Mouse (Mus musculus) forebrain, embryonic 11.5 days (tissue): ENCODE measurements around the gene Fbxw27. TPM values are rescaled to one million over a fixed set of nuclear protein-coding genes. Genes with fewer than 3 reads are reported as not detected.
A peak's percentile ranks its signal among the peaks of the same experiment; 100 is the strongest.
"Not testable (repeated sequence)": the region's sequence is repeated elsewhere in the genome, so short reads cannot be mapped to it uniquely, and the experiment has no call there.

Experiments
- ATAC-seq: fragments of 200-750 bp; cut with Nextera tagmentation; replicated peaks from 2 replicates; pipeline ENCODE4 v1.8.0; 2017; ENCODE audit warnings: moderate TSS enrichment; ENCODE audit not compliant: low FRiP score
- DNase-seq: peaks from one replicate; pipeline ENCODE4 v3.0.0-alpha.2; 2017; ENCODE audit warnings: low spot score
- H3K27ac ChIP-seq: fragments of 300-500 bp; sonication (generic); 2 replicates; pipeline ENCODE4 v1.5.1; 2014; ENCODE audit warnings: low read depth, low read length
- H3K27me3 ChIP-seq: fragments of 300-500 bp; sonication (generic); 2 replicates; pipeline ENCODE4 v1.6.1; 2014; ENCODE audit warnings: mild to moderate bottlenecking, low read length, mixed read lengths; ENCODE audit not compliant: control insufficient read depth, insufficient read depth
- H3K36me3 ChIP-seq: fragments of 300-500 bp; sonication (generic); 2 replicates; pipeline ENCODE4 v1.6.1; 2014; ENCODE audit warnings: mild to moderate bottlenecking, low read length, moderate library complexity, mixed read lengths; ENCODE audit not compliant: control insufficient read depth, insufficient read depth
- H3K4me1 ChIP-seq: fragments of 300-500 bp; sonication (generic); replicated peaks from 2 replicates; pipeline ENCODE4 v1.6.1; 2014; ENCODE audit warnings: low read length, mixed read lengths; ENCODE audit not compliant: control insufficient read depth, insufficient read depth
- H3K4me2 ChIP-seq: fragments of 300-500 bp; sonication (generic); 2 replicates; pipeline ENCODE4 v1.6.1; 2014; ENCODE audit warnings: low read depth, mild to moderate bottlenecking, low read length, moderate library complexity, mixed read lengths; ENCODE audit not compliant: severe bottlenecking
- H3K4me3 ChIP-seq: fragments of 300-500 bp; sonication (generic); 2 replicates; pipeline ENCODE4 v1.5.1; 2014; ENCODE audit warnings: low read depth, low read length
- H3K9ac ChIP-seq: fragments of 300-500 bp; sonication (generic); 2 replicates; pipeline ENCODE4 v1.6.1; 2014; ENCODE audit warnings: low read length
- H3K9me3 ChIP-seq: fragments of 300-500 bp; sonication (generic); 2 replicates; pipeline ENCODE4 v1.6.1; 2016; ENCODE audit warnings: low read length, mixed read lengths; ENCODE audit not compliant: control insufficient read depth
- WGBS: fragments of 180-500 bp; shearing (Covaris S2); extraction: QIAGEN DNeasy Blood & Tissue Kit; methylation state at CpG from one replicate; pipeline ENCODE4 v1.1.7; 2014; 5-methylcytosine and 5-hydroxymethylcytosine counted together
- polyA plus RNA-seq: library from polyadenylated mRNA; unstranded; fragments of >200 nt; fragmentation: Nextera tagmentation; extraction: Ambion mirVana; gene quantifications from 2 replicates; pipeline ENCODE4 v1.2.1, GENCODE M21; 2014

The Fbxw27 gene
- not detected in 2 replicates for polyA plus RNA-seq

DNA sequence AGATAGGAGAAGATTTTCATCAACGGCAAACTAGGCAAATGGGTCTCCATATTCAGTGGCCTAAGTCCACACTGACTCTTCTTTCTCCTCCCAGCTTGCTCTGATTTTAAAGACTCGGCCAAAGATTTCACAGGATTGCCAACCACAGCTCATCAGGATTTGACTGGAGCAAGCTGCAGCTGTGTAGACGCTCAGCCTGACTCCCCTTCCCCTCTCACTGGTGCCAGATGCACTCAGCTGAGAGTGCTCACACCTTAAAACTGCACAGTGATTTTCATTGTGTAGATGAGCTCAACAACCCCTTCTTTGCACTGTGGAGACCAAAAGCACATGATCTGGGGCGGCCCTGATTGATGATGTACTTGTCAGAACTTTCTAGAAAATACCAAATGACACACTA is at the start of gene Fbxw27:
TSS of gene Fbxw27 (minus strand) at position 101 of the 400 bp plus-strand sequence.
- H3K4me3 ChIP-seq, H3K9me3 ChIP-seq, H3K9ac ChIP-seq, H3K36me3 ChIP-seq, H3K4me2 ChIP-seq, H3K4me1 ChIP-seq, DNase-seq, ATAC-seq, H3K27me3 ChIP-seq, H3K27ac ChIP-seq: not testable (repeated sequence)
- WGBS, result 74% methylated on average over 4 of the region's 4 CpGs

- H3K36me3 ChIP-seq, result peaks cover 3% of the 10 kb centered on the region; the same call in 1 of the 2 replicates
Observed at GRCm38 (mm10) chr9:109833088-109833412, 42.6 kb upstream of the Fbxw27 start.

DNA sequence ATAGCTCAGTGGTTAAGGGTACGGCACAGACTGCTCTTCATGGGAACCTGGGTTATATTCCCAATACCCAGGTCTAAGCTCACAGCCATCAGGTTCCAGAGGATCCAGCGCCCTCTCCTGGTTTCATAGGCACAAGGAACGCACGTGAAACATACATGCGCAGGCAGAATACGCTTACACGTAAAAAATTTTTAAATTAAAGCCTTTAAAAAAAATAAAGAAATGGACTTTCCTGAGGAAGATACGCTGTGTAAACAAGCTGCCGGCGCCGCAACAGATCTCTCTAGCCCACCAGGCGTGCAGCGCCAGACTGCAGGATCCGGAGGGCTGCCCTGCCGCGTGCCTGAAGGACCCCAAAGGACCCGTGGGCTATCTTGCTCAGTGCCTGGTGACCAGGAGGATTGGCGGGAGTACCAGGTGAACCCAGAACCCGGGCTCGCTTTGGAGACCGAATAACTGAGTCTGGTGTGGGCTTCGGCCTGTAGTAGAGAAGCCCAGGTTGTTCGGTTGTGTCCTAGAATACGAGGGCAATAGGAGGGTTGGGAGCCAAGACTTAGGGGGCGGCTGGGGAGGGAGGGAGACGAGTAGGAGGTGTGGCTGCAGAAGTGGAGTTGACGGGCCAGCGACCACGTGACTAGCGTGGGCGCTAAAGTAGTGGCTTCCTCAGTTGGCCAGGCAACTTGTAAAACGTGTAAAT is 42.1 kb upstream of the Fbxw27 start, which contains the start of gene Nme6:
TSS of gene Nme6 (plus strand) at position 359 of the 697 bp plus-strand sequence.
- peak within 1 kb of the TSS; percentile 73 for H3K4me2 ChIP-seq
- peak; percentile 93 for DNase-seq
- H3K27ac ChIP-seq, result no peak within 1 kb of the TSS
- peaks cover 3% of the 10 kb centered on the region; the same call in 1 of the 2 replicates for H3K36me3 ChIP-seq
- under 1% methylated on average over 32 of the region's 32 CpGs for WGBS
- H3K9ac ChIP-seq, result peak within 1 kb of the TSS; percentile 79
- H3K9me3 ChIP-seq, result no peaks in the 10 kb centered on the region
- 0 out of 2 replicates have a peak, but pooled peaks cover 3% of the 10 kb centered on the region for H3K4me1 ChIP-seq
- ATAC-seq, result peak; percentile 98
- no peaks in the 10 kb centered on the region for H3K27me3 ChIP-seq
- H3K4me3 ChIP-seq, result peak within 1 kb of the TSS; percentile 57

More at GRCm38 (mm10) chr9:109833088-109833412, 42.6 kb upstream of the Fbxw27 start:
- Histone ChIP-seq H3K9me3 (no peaks in the 10 kb centered on the region), H3K27ac (no peak overlapping the region), H3K4me2 (peak overlapping the region; percentile 73), H3K4me1 (0 out of 2 replicates have a peak, but pooled peaks cover 3% of the 10 kb centered on the region), H3K27me3 (no peaks in the 10 kb centered on the region), H3K9ac (peak overlapping the region; percentile 79), H3K4me3 (peak overlapping the region; percentile 57)
- DNase-seq (no peak), ATAC-seq (peak; percentile 59)
- 15% methylated on average over 6 of the region's 6 CpGs for WGBS

DNA sequence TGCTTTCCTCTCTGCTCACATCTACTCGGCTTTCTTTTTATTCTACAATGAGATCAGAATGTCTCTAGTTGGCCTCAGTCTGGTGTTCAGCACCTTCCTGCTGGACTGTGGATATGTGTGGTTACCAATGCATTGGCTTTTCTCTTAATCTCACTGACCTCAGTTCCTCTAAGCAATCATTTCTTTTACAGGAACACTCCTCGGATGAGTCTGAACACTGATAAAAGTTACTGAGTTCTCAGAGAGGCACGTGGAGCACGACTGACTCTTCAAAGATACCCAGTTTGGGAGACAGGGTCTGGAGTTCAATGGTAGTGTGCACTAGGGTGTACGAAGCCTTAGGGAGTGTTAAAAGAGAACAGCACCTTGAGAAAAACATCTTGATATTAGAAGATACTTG is 35.7 kb upstream of the Fbxw27 start:
- Histone ChIP-seq H3K9ac (no peak overlapping the region), H3K4me2 (no peak overlapping the region), H3K9me3 (no peaks in the 10 kb centered on the region), H3K4me3 (no peak overlapping the region), H3K4me1 (no peaks in the 10 kb centered on the region), H3K27me3 (no peaks in the 10 kb centered on the region), H3K36me3 (no peaks in the 10 kb centered on the region), H3K27ac (no peak overlapping the region)
- ATAC-seq (no peak), DNase-seq (no peak)
- 83% methylated on average over 5 of the region's 5 CpGs for WGBS

DNA sequence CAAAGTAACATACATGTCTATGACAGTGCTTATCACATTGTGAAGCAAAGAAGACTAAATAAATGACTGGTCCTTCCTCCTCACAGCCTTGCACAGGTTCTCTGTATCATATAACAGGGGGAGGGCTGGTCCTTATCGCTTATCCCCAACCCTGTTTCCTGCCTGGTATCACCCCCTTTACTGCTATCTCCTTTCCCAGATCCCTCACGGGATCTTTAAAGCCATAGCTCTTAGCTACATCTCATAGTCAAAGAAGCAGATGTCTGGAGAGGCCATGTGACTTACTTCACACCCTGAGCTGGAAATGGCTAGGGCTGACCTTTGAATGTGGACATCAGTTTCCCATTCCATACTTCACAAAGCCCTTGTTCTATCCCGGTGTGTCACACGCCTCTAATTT is 35.3 kb upstream of the Fbxw27 start:
- Histone ChIP-seq H3K4me2 (no peak overlapping the region), H3K4me1 (no peaks in the 10 kb centered on the region), H3K27ac (no peak overlapping the region), H3K9ac (no peak overlapping the region), H3K36me3 (no peaks in the 10 kb centered on the region), H3K9me3 (no peaks in the 10 kb centered on the region), H3K4me3 (no peak overlapping the region), H3K27me3 (no peaks in the 10 kb centered on the region)
- ATAC-seq (no peak), DNase-seq (no peak)
- 71% methylated on average over 4 of the region's 4 CpGs for WGBS

DNA sequence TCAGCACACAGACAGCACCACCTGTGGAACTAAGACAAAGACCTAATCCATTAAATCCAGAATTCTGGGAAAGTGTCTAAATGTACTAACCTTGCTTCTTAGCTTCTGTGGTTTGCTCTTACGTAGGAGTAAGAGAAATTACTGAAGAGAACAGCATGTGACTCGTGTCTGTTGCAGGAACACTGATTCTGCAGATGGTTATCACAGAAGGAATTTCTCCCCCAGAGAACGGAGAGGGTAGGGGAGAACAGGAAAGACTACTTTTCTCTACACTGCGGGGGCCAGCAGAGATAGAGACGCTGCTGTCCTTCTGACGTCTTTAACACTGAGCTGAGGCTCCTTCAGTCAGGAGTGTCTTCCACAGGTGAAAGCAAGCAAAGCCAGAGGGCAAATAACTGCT is 25.9 kb upstream of the Fbxw27 start:
- Histone ChIP-seq H3K9ac (no peak overlapping the region), H3K36me3 (no peaks in the 10 kb centered on the region), H3K27me3 (no peaks in the 10 kb centered on the region), H3K4me1 (no peaks in the 10 kb centered on the region), H3K4me2 (no peak overlapping the region), H3K9me3 (no peaks in the 10 kb centered on the region), H3K4me3 (no peak overlapping the region), H3K27ac (no peak overlapping the region)
- ATAC-seq (no peak), DNase-seq (no peak)
- WGBS, result 64% methylated on average over 6 of the region's 6 CpGs

DNA sequence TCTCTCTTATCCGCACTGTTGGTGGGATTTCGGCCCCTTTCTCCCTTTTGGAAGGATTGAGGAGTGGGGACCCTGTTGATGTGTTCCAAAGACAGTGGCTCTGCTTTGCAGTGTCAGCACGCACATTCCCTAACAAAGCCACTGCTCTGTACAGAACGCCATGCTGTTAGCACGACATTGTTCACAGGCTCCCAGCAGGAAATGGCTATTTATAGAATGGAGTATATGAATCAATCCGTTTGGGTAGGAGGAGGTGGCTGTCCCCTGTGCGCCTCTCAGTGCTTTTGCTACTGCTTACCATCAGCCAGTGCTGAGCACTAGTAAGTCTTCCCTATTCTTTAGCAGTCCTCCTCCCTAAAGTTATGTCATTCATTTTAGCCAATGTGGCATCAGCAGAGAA is 23.0 kb upstream of the Fbxw27 start:
- Histone ChIP-seq H3K27me3 (no peaks in the 10 kb centered on the region), H3K27ac (no peak overlapping the region), H3K9ac (no peak overlapping the region), H3K36me3 (no peaks in the 10 kb centered on the region), H3K4me2 (no peak overlapping the region), H3K9me3 (no peaks in the 10 kb centered on the region), H3K4me1 (no peaks in the 10 kb centered on the region), H3K4me3 (no peak overlapping the region)
- DNase-seq (no peak), ATAC-seq (no peak)
- 56% methylated on average over 7 of the region's 7 CpGs for WGBS

- no peak for ATAC-seq
- H3K27me3 ChIP-seq, result no peaks in the 10 kb centered on the region
- H3K9me3 ChIP-seq, result no peaks in the 10 kb centered on the region
- DNase-seq, result no peak
- H3K9ac ChIP-seq, result no peak within 1 kb of the TSS
- H3K4me1 ChIP-seq, result no peaks in the 10 kb centered on the region
- no peak within 1 kb of the TSS for H3K27ac ChIP-seq
- 80% methylated on average over 1 of the region's 1 CpGs for WGBS
- no peak within 1 kb of the TSS for H3K4me3 ChIP-seq
- no peak within 1 kb of the TSS for H3K4me2 ChIP-seq
- H3K36me3 ChIP-seq, result no peaks in the 10 kb centered on the region
Observed at GRCm38 (mm10) chr9:109811980-109812379, 21.5 kb upstream of the Fbxw27 start, which contains the start of gene Spink8. TSS of gene Spink8 (plus strand) at chr9:109812280.

- ATAC-seq, result no peak
- H3K4me3 ChIP-seq, result no peak overlapping the region
- WGBS, result 50% methylated on average over 3 of the region's 3 CpGs
Observed at GRCm38 (mm10) chr9:109807898-109808297, 17.4 kb upstream of the Fbxw27 start.

More at GRCm38 (mm10) chr9:109807898-109808297, 17.4 kb upstream of the Fbxw27 start:
- Histone ChIP-seq H3K27me3 (no peaks in the 10 kb centered on the region), H3K4me1 (no peaks in the 10 kb centered on the region), H3K27ac (no peak overlapping the region), H3K4me2 (no peak overlapping the region), H3K36me3 (no peaks in the 10 kb centered on the region), H3K9me3 (no peaks in the 10 kb centered on the region), H3K9ac (no peak overlapping the region)
- DNase-seq, result no peak
